Mouse (Mus musculus) E14TG2a.4 (cell line): Measurements from ENCODE around the gene Slc38a10.

Experiments used
- CTCF ChIP-seq: conservative IDR thresholded peaks from 2 replicates; pipeline ENCODE4 v1.5.1; 2014; ENCODE audit warnings: low read length
- NANOG ChIP-seq: IDR thresholded peaks from 2 replicates; pipeline ENCODE4 v1.6.1; 2014; ENCODE audit warnings: borderline replicate concordance, low read length, mixed read lengths
- POU5F1 ChIP-seq: IDR thresholded peaks from 2 replicates; pipeline ENCODE4 v1.6.1; 2014; ENCODE audit warnings: low read length, borderline replicate concordance

DNA sequence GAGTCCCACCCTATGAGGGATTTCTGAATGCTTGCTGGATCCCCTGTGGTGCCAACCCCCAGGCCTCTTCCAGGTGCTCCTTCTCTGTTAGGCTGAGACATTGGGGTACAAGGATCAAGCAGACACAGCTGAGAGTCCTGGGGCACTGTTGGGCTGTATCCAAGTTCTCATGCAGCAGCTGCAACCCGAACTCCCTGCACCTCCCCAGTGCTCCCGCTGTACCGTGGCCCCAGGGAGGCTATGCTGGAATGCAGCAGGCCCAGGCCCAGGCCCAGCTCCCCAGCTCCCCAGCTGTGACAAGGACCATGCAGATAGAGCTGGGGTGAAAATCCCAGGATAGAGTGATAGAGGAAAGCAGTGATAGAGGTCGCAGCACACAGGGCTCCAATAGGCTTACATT, 10.1 kb upstream of the Slc38a10 start:
- TF ChIP-seq CTCF (no peak), POU5F1 (no peak), NANOG (no peak)
